Mouse (Mus musculus) CH12.LX (cell line): Measurements from ENCODE around the gene Sbk3. TPM values are rescaled to one million over a fixed set of nuclear protein-coding genes. Genes with fewer than 3 reads are reported as not detected.

Experiments used
- DNase-seq: peaks from one replicate; pipeline ENCODE4 v3.0.0-alpha.2; 2013; ENCODE audit errors: extremely low read depth
- H3K27ac ChIP-seq: 2 replicates; pipeline ENCODE4 v1.5.1; 2012; ENCODE audit warnings: low read depth, mild to moderate bottlenecking, control low read depth, moderate library complexity; ENCODE audit not compliant: insufficient read depth
- H3K27me3 ChIP-seq: replicated peaks from 2 replicates; pipeline ENCODE3; 2012; ENCODE audit warnings: inconsistent platforms
- H3K36me3 ChIP-seq, 2 experiments: replicated peaks in 1 of 2; 2 replicates each; pipeline versions ENCODE3 to v1.6.1; 2012; ENCODE audit warnings: inconsistent platforms in 1 of 2, low read length in 1 of 2, mild to moderate bottlenecking in 1 of 2, mixed read lengths in 1 of 2, moderate library complexity in 1 of 2; ENCODE audit not compliant: control insufficient read depth in 1 of 2, insufficient read depth in 1 of 2
- H3K4me1 ChIP-seq, 2 experiments: 2 replicates each; pipeline ENCODE4 v1.6.1; 2012; ENCODE audit warnings: inconsistent platforms in 1 of 2, moderate library complexity in 1 of 2; ENCODE audit not compliant: insufficient read depth in 2 of 2, control insufficient read depth in 1 of 2
- H3K4me2 ChIP-seq: 2 replicates; pipeline ENCODE4 v1.6.1; 2012; ENCODE audit warnings: low read depth, mild to moderate bottlenecking, control low read depth; ENCODE audit not compliant: poor library complexity, insufficient read depth, severe bottlenecking
- H3K4me3 ChIP-seq, 3 experiments: fragments of 150-350 bp in 1 of 3; sonication (generic) in 1 of 3; replicated peaks in 1 of 3; 2 replicates each; pipeline versions ENCODE3 to v1.5.1; 2011 to 2012; ENCODE audit warnings: low read depth in 2 of 3, low read length in 2 of 3, mild to moderate bottlenecking in 2 of 3, moderate library complexity in 2 of 3, control low read depth in 1 of 3, improper control_type of control experiment in 1 of 3, inconsistent platforms in 1 of 3, mixed read lengths in 1 of 3; ENCODE audit not compliant: poor library complexity in 1 of 3
- H3K79me2 ChIP-seq: replicated peaks from 2 replicates; pipeline ENCODE4 v1.6.1; 2012; ENCODE audit warnings: mild to moderate bottlenecking, moderate library complexity; ENCODE audit not compliant: control insufficient read depth, poor library complexity, insufficient read depth, severe bottlenecking; ENCODE audit errors: extremely low read depth
- H3K9ac ChIP-seq: 2 replicates; pipeline ENCODE4 v1.6.1; 2012; ENCODE audit warnings: low read depth, mild to moderate bottlenecking, control low read depth, moderate library complexity; ENCODE audit not compliant: insufficient read depth
- H3K9me3 ChIP-seq: replicated peaks from 2 replicates; pipeline ENCODE3; 2012; ENCODE audit warnings: low read length, inconsistent platforms, mixed read lengths
- BHLHE40 ChIP-seq: IDR thresholded peaks from 2 replicates; pipeline ENCODE4 v1.6.1; 2011; ENCODE audit warnings: mild to moderate bottlenecking, low read depth, low read length, improper control_type of control experiment
- CTCF ChIP-seq, 2 experiments: IDR thresholded peaks in 1 of 2; conservative IDR thresholded peaks in 1 of 2; 2 replicates each; pipeline ENCODE4 v1.5.1; 2011 to 2012; ENCODE audit warnings: low read depth in 2 of 2, low read length in 2 of 2, improper control_type of control experiment in 1 of 2, inconsistent platforms in 1 of 2, mild to moderate bottlenecking in 1 of 2, moderate library complexity in 1 of 2
- E2F4 ChIP-seq: IDR thresholded peaks from 2 replicates; pipeline ENCODE4 v1.6.1; 2011; ENCODE audit warnings: low read depth, low read length, improper control_type of control experiment; ENCODE audit not compliant: insufficient replicate concordance
- EP300 ChIP-seq: IDR thresholded peaks from 2 replicates; pipeline ENCODE4 v1.6.1; 2011; ENCODE audit warnings: low read length, improper control_type of control experiment
- ETS1 ChIP-seq: conservative IDR thresholded peaks from 2 replicates; pipeline ENCODE4 v1.6.1; 2012; ENCODE audit warnings: low read depth, mild to moderate bottlenecking, inconsistent platforms, low read length, improper control_type of control experiment, moderate library complexity
- GABPA ChIP-seq: IDR thresholded peaks from 2 replicates; pipeline ENCODE4 v1.6.1; 2012; ENCODE audit warnings: low read depth, low read length, improper control_type of control experiment, inconsistent platforms; ENCODE audit not compliant: insufficient replicate concordance
- JUN ChIP-seq: IDR thresholded peaks from 2 replicates; pipeline ENCODE4 v1.6.1; 2011; ENCODE audit warnings: low read depth, mild to moderate bottlenecking, low read length, improper control_type of control experiment, moderate library complexity; ENCODE audit not compliant: insufficient read depth
- MAX ChIP-seq: IDR thresholded peaks from 2 replicates; pipeline ENCODE4 v1.6.1; 2011; ENCODE audit warnings: low read length, improper control_type of control experiment
- MYC ChIP-seq: IDR thresholded peaks from 2 replicates; pipeline ENCODE4 v1.6.1; 2011; ENCODE audit warnings: low read depth, mild to moderate bottlenecking, improper control_type of control experiment, low read length
- NRF1 ChIP-seq: IDR thresholded peaks from 2 replicates; pipeline ENCODE4 v1.6.1; 2014; ENCODE audit warnings: low read depth, mild to moderate bottlenecking, inconsistent platforms, low read length, improper control_type of control experiment, moderate library complexity
- POLR2AphosphoS2 ChIP-seq: IDR thresholded peaks from 2 replicates; pipeline ENCODE4 v1.6.1; 2011; ENCODE audit warnings: low read depth, low read length, improper control_type of control experiment
- RCOR1 ChIP-seq: conservative IDR thresholded peaks from 2 replicates; pipeline ENCODE4 v1.6.1; 2012; ENCODE audit warnings: low read depth, mild to moderate bottlenecking, inconsistent platforms, low read length, improper control_type of control experiment
- SIN3A ChIP-seq: IDR thresholded peaks from 2 replicates; pipeline ENCODE4 v1.6.1; 2012; ENCODE audit warnings: low read length, improper control_type of control experiment, inconsistent platforms
- SMC3 ChIP-seq: IDR thresholded peaks from 2 replicates; pipeline ENCODE4 v1.6.1; 2011; ENCODE audit warnings: low read depth, low read length, improper control_type of control experiment
- USF1 ChIP-seq: IDR thresholded peaks from 2 replicates; pipeline ENCODE4 v1.6.1; 2014; ENCODE audit warnings: low read depth, mild to moderate bottlenecking, inconsistent platforms, low read length, improper control_type of control experiment
- ZC3H11A ChIP-seq: IDR thresholded peaks from 2 replicates; pipeline ENCODE4 v1.6.1; 2012; ENCODE audit warnings: low read depth, mild to moderate bottlenecking, inconsistent platforms, low read length, improper control_type of control experiment
- ZKSCAN1 ChIP-seq: IDR thresholded peaks from 2 replicates; pipeline ENCODE4 v1.6.1; 2012; ENCODE audit warnings: low read depth, inconsistent platforms, low read length, improper control_type of control experiment, borderline replicate concordance
- ZMIZ1 ChIP-seq: IDR thresholded peaks from 2 replicates; pipeline ENCODE4 v1.6.1; 2012; ENCODE audit warnings: low read depth, mild to moderate bottlenecking, inconsistent platforms, low read length, improper control_type of control experiment
- dilution Hi-C: fragments of 300-500 bp; cut with MboI; formaldehyde crosslinking; loops from 2 replicates; pipeline ENCODE4 v1.14.3; 2020; ENCODE audit warnings: low sequenced_read_pairs; ENCODE audit not compliant: extremely low pct_unique_long_range_greater_than_20kb, extremely low pct_ligation_motif_present
- in situ Hi-C: fragments of 300-500 bp; cut with MboI; formaldehyde crosslinking; loops from 3 replicates; pipeline ENCODE4 v1.14.3; 2019; ENCODE audit warnings: low sequenced_read_pairs, low pct_ligation_motif_present, low pct_unique_long_range_greater_than_20kb, mixed read lengths
- polyA plus RNA-seq: library from polyadenylated mRNA; unstranded; fragments of >175 nt; gene quantifications from 2 replicates; pipeline ENCODE4 v1.2.1, GENCODE M21; 2012; ENCODE audit warnings: low read depth; ENCODE audit not compliant: insufficient read length
- total RNA-seq, 2 experiments: library from RNA; depleted of rRNA; stranded (reverse); fragments of 300-350 nt in 1 of 2; fragments of >200 nt in 1 of 2; gene quantifications; 2 replicates each; pipeline ENCODE4 v1.2.3; 2012 to 2014

Gene Sbk3
- total and polyA plus RNA-seq, 3 experiments: not detected

DNA sequence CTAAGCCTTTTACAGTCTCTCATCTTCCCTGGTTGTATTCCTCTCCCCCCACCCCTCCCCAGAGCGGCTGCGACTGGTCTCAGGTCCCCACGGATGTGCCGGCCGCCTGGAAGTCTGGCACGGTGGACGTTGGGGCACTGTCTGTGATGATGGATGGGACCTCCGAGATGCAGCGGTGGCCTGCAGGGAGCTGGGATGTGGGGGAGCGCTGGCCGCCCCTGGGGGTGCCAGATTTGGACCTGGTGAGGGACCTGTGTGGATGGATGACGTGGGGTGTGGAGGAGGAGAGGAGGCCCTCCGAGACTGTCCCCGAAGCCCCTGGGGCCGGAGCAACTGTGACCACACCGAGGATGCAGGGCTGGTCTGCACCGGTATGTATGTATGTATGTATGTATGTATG lies 42.6 kb downstream of the Sbk3 start (continued):
- no peak for TF ChIP-seq ZKSCAN1
- TF ChIP-seq, all 38 proteins: peak for 0

DNA sequence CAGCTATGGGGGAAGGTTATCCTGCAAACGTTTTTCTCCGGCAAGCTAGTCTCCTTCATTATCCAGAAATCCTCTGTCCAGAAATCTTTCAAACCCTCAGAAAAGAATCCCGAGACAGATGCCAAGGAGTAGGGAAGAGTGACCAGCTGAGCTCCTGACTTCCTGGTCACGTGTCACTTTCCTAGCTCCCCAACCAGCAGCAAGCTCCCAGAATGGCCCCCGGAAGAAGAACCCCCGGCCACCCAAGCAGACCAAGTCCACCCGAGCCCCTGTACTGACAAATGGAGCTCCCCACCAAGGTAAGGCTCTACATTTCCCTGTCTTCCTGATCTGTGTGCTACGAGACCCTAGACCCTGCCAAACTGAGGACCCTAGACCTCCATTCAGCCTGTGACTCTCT lies 43.3 kb downstream of the Sbk3 start:
- Histone ChIP-seq H3K9me3 (no peaks in the 10 kb centered on the region), H3K79me2 (no peaks in the 10 kb centered on the region), H3K4me3 (no peak overlapping the region), H3K4me1 (peaks cover 2 to 30% of the 10 kb centered on the region in 2 experiments), H3K27me3 (no peaks in the 10 kb centered on the region), H3K36me3 (no peaks in the 10 kb centered on the region), H3K4me2 (no peak overlapping the region), H3K9ac (no peak overlapping the region), H3K27ac (no peak overlapping the region)
- TF ChIP-seq ETS1 (no peak), EP300 (no peak), ZMIZ1 (no peak), GABPA (no peak), SIN3A (no peak), USF1 (no peak), MYC (no peak), POLR2AphosphoS2 (no peak), NRF1 (no peak), JUN (no peak)
- dilution Hi-C loops: no loop called here
- no peak for DNase-seq
- in situ Hi-C loops: no loop called here

DNA sequence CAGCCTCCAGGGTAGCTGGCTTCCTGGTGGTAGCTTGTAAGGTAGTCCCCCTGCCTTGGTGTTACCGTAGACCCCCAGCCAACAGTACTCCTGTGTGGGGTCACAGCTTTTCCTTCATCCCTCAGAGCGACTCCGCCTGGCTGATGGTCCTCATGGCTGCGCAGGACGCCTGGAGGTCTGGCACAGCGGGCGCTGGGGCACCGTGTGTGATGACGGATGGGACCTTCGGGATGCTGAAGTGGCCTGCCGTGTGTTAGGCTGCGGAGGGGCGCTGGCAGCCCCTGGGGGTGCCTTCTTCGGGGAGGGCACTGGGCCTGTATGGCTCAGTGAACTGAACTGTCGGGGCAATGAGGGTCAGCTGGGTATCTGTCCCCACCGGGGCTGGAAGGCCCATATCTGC lies 44.1 kb downstream of the Sbk3 start:
- peaks cover 0 to 2% of the 10 kb centered on the region in 2 experiments for H3K36me3 ChIP-seq
- in situ Hi-C loops (no loop called here), dilution Hi-C loops (no loop called here)
- H3K4me1 ChIP-seq: peaks cover 5 to 23% of the 10 kb centered on the region in 2 experiments
- H3K9me3 ChIP-seq: no peaks in the 10 kb centered on the region
- no peak overlapping the region for H3K4me2 ChIP-seq
- no peaks in the 10 kb centered on the region for H3K79me2 ChIP-seq
- DNase-seq: no peak
- H3K9ac ChIP-seq: no peak overlapping the region
- no peak overlapping the region for H3K27ac ChIP-seq
- H3K27me3 ChIP-seq: no peaks in the 10 kb centered on the region
- TF ChIP-seq BHLHE40 (no peak), MAX (no peak), JUN (no peak), ZC3H11A (no peak), RCOR1 (no peak), SMC3 (no peak), MYC (no peak), E2F4 (no peak), CTCF (conservative IDR thresholded peaks at IDR 0.05 in 1 of 2, IDR thresholded peaks at IDR 0.05 in 1 of 2; ENCODE audit: low read depth in 2 of 2, low read length in 2 of 2) (no peak)
- no peak overlapping the region for H3K4me3 ChIP-seq
